Mouse (Mus musculus): ENCODE data around the gene Cfap221. TPM values are rescaled to one million over a fixed set of nuclear protein-coding genes. Genes with fewer than 3 reads are reported as not detected.
A peak's percentile ranks its signal among the peaks of the same experiment; 100 is the strongest.

Gene Cfap221
- polyA plus RNA-seq, 1 experiment from 2014 or later: 1.5 TPM

- no peak overlapping the region for H3K27ac ChIP-seq (replicated peaks)
- WGBS: 77% methylated on average over 4 of the region's 4 CpGs
- no peaks in the 10 kb centered on the region for H3K9me3 ChIP-seq (replicated peaks)
- H3K4me1 ChIP-seq: no peaks in the 10 kb centered on the region
- H3K4me3 ChIP-seq (replicated peaks): no peak overlapping the region
- H3K4me2 ChIP-seq (replicated peaks): no peak overlapping the region
- H3K9ac ChIP-seq: no peak overlapping the region
- no peak for ATAC-seq (ENCODE audit: insufficient number of reproducible peaks, low FRiP score, low TSS enrichment, low read depth)
- H3K36me3 ChIP-seq: no peaks in the 10 kb centered on the region
- no peaks in the 10 kb centered on the region for H3K27me3 ChIP-seq
Observed at GRCm38 (mm10) chr1:119931421-119932150, 65.4 kb downstream of the Cfap221 start.

DNA sequence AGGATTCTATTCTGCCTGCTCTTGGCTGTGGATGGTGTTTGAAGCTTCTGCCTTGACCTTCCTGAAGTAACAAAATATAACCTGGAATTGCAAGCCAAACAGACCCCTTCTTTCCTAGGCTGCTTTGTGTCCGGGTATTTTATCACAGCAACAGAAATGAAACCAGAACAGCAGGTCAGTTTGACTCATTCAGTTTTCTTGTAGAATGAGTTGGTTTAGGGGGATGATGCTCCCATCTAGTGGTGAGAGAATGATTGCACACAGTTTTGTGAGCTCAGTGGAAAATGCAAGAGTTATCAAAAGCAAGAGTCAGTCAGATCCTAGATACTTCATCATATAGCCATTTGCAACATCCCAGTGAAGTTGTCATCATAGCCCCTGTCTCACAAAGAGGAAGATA is 67.3 kb downstream of the Cfap221 start:
- H3K27ac ChIP-seq (replicated peaks): no peak overlapping the region
- H3K4me2 ChIP-seq (replicated peaks): no peak overlapping the region
- ATAC-seq (ENCODE audit: insufficient number of reproducible peaks, low FRiP score, low TSS enrichment, low read depth): no peak
- no peaks in the 10 kb centered on the region for H3K4me1 ChIP-seq
- no peaks in the 10 kb centered on the region for H3K27me3 ChIP-seq
- WGBS: 37% methylated on average over 1 of the region's 1 CpGs
- H3K36me3 ChIP-seq: no peaks in the 10 kb centered on the region
- H3K9me3 ChIP-seq (replicated peaks): no peaks in the 10 kb centered on the region
- no peak overlapping the region for H3K9ac ChIP-seq
- H3K4me3 ChIP-seq (replicated peaks): no peak overlapping the region

DNA sequence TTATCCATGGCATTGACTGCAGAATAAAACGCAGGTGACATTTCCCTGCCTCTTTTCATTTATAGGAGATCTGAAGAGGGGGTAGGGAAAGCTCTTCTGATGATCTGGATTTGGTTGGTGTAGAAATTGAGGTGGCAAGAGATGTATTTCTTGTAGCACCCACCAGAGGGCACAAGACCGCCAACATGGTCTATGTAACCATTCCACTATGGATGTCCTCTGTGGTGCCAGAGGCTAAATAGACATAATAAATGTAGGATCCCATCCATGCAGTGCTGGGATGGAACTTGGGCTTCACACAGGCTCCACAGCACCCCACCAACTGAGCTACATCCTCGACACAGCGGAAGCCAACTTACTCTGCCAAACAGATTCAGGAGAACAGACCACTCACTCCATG is 77.7 kb downstream of the Cfap221 start:
- Histone ChIP-seq H3K36me3 (no peaks in the 10 kb centered on the region), H3K27me3 (no peaks in the 10 kb centered on the region), H3K27ac (replicated peaks) (no peak overlapping the region), H3K4me2 (replicated peaks) (no peak overlapping the region), H3K9me3 (replicated peaks) (no peaks in the 10 kb centered on the region), H3K9ac (no peak overlapping the region), H3K4me3 (replicated peaks) (no peak overlapping the region), H3K4me1 (no peaks in the 10 kb centered on the region)
- no peak for ATAC-seq (ENCODE audit: insufficient number of reproducible peaks, low FRiP score, low TSS enrichment, low read depth)
- 56% methylated on average over 4 of the region's 4 CpGs for WGBS

DNA sequence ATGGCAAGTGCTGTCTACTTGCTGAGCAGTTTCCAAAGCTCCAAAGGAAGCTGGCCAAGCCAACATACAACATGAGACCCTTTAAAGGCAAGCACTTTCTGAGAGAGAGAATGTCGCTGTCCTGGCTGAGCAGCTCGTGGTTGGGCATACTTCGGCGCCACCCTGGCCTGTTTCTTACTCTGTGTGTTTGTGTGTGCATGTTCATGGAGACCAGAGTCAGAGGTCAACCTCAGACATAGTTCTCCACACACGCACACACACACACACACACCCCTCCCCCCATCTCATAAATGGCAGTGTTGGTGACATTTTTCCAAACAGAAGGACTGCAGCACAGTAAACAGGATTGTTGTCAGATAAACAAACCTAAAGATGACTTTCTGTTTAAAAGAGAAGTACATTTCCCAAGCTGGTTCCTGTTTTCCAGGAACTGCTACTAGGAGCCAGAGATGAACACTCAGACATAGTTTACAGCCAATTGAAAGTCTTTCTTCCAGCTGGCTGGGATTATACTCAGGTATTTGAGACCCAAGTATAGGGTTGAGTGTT is 80.1 kb downstream of the Cfap221 start:
- Histone ChIP-seq H3K4me3 (replicated peaks) (no peak overlapping the region), H3K27ac (replicated peaks) (no peak overlapping the region), H3K36me3 (no peaks in the 10 kb centered on the region), H3K9me3 (replicated peaks) (no peaks in the 10 kb centered on the region), H3K9ac (no peak overlapping the region), H3K27me3 (no peaks in the 10 kb centered on the region), H3K4me2 (replicated peaks) (no peak overlapping the region), H3K4me1 (no peaks in the 10 kb centered on the region)
- no peak for ATAC-seq (ENCODE audit: insufficient number of reproducible peaks, low FRiP score, low TSS enrichment, low read depth)
- 82% methylated on average over 5 of the region's 5 CpGs for WGBS

DNA sequence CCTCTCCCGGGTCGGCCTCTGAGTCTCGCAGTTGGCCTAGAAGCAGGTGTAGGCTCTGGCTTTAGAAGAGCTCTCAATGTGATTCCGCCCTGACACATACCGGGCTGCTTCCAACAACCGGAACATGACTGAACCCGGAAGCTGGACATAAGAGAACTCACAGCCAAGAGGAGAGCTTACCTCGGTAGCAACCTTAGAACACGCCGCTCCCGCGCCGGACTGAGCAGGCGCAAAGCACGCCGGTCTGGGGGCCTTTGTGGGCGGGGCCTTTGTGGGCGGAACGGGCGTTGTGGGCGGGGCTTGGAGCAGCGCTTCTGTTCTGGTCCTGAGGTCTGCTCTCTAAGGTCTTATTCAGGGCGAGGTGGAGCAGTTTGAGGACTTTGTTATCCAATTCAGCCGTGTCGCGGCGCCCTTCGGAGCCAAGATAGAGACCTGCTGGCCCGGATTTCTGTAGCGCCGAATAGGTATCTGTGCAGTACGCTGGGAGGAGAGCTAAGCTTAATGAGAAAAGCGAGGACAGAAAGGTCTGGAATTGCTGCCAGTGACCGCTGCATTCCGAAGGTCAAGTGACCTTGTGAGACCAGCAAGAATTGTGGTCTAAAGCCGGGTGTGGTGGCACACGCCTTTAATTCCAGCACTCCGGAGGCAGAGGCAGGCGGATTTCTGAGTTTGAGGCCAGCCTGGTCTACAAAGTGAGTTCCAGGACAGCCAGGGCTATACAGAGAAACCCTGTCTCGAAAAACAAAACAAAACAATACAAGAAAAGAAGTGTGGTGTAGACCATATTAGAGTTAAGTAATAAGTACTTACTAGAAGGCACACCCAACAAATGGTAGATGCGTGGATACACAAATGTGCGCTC is 83.8 kb downstream of the Cfap221 start, which contains the start of gene Tmem177:
Tmem177 (minus strand) TSS at position 256 of the 862 bp plus-strand sequence.
- Histone ChIP-seq H3K4me2 (replicated peaks) (peak within 1 kb of the TSS; percentile 65), H3K4me1 (no peaks in the 10 kb centered on the region), H3K27me3 (no peaks in the 10 kb centered on the region), H3K27ac (replicated peaks) (peak within 1 kb of the TSS; percentile 23; the same call in 1 of the 2 replicates), H3K9ac (peak within 1 kb of the TSS; percentile 50), H3K36me3 (peaks cover 16% of the 10 kb centered on the region; the same call in 1 of the 2 replicates), H3K4me3 (replicated peaks) (peak within 1 kb of the TSS; percentile 59), H3K9me3 (replicated peaks) (no peaks in the 10 kb centered on the region)
- 11% methylated on average over 42 of the region's 42 CpGs for WGBS
- ATAC-seq (ENCODE audit: insufficient number of reproducible peaks, low FRiP score, low TSS enrichment, low read depth): peak; percentile 88

DNA sequence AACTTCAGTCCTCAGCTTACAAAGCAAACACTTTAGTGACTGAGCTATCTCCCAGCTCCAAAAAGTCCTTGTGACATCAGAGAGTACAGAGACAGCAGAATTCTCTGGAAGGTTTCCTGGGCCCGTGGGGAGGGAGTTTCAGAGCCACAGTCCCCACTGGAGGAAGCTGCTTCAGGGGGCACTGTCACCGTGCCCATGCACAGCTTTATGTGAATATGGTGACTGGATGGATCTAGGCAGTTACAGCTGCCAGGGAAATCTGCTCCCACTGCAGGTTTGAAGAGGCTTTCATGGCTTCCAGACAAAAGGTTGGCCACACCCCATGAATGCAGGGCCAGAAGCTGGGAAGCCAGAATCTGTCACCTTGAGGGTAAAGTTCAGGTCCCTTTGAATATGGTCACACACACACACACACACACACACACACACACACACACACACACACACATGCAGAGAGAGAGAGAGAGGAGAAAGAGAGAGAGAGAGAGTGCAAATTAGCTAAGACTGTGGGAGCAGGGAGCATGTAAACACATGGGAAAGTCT is 89.8 kb downstream of the Cfap221 start:
- Histone ChIP-seq H3K27me3 (no peaks in the 10 kb centered on the region), H3K27ac (replicated peaks) (no peak overlapping the region), H3K4me1 (peaks cover 11% of the 10 kb centered on the region), H3K36me3 (peaks cover 16% of the 10 kb centered on the region; the same call in 1 of the 2 replicates), H3K4me2 (replicated peaks) (no peak overlapping the region), H3K9ac (no peak overlapping the region), H3K9me3 (replicated peaks) (no peaks in the 10 kb centered on the region), H3K4me3 (replicated peaks) (no peak overlapping the region)
- no peak for ATAC-seq (ENCODE audit: insufficient number of reproducible peaks, low FRiP score, low TSS enrichment, low read depth)
- 69% methylated on average over 2 of the region's 2 CpGs for WGBS

DNA sequence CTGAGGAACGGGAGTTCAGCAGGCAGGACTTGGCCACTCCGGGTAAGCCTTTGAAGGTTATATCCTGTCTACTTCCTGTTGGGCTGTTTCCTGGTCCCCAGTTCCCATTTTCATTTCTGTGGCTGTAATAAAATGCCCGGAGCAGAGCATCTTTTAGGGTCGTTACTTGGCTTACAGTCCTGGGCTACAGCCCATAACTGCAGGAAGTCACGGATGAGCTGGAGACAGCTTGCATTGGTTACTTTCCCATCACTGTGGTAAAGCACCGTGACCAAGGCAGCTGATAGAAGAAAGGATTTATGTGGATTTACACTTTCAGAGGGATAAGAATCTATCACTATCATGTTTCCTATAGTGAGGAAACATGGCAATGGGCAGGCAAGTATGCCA is 93.8 kb downstream of the Cfap221 start:
- peak overlapping the region; percentile 17; the same call in 1 of the 2 replicates for H3K27ac ChIP-seq (replicated peaks)
- WGBS: 22% methylated on average over 6 of the region's 6 CpGs
- H3K36me3 ChIP-seq: no peaks in the 10 kb centered on the region
- H3K4me3 ChIP-seq (replicated peaks): no peak overlapping the region
- H3K27me3 ChIP-seq: no peaks in the 10 kb centered on the region
- H3K4me2 ChIP-seq (replicated peaks): no peak overlapping the region; the same call in 1 of the 2 replicates
- no peaks in the 10 kb centered on the region for H3K9me3 ChIP-seq (replicated peaks)
- H3K9ac ChIP-seq: no peak overlapping the region
- peaks cover 17% of the 10 kb centered on the region for H3K4me1 ChIP-seq
- ATAC-seq (ENCODE audit: insufficient number of reproducible peaks, low FRiP score, low TSS enrichment, low read depth): 0 out of 2 replicates have a peak, but pooled peaks have one; percentile 21

- H3K4me2 ChIP-seq (replicated peaks): no peak overlapping the region; the same call in 1 of the 2 replicates
- peaks cover 17% of the 10 kb centered on the region for H3K4me1 ChIP-seq
- no peaks in the 10 kb centered on the region for H3K9me3 ChIP-seq (replicated peaks)
- no peaks in the 10 kb centered on the region for H3K27me3 ChIP-seq
- H3K27ac ChIP-seq (replicated peaks): peak overlapping the region; percentile 17; the same call in 1 of the 2 replicates
- WGBS: 10% methylated on average over 8 of the region's 8 CpGs
- H3K9ac ChIP-seq: no peak overlapping the region
- H3K4me3 ChIP-seq (replicated peaks): no peak overlapping the region
- ATAC-seq (ENCODE audit: insufficient number of reproducible peaks, low FRiP score, low TSS enrichment, low read depth): peak; percentile 56; the same call in 1 of the 2 replicates
- no peaks in the 10 kb centered on the region for H3K36me3 ChIP-seq
Observed at GRCm38 (mm10) chr1:119902551-119903230, 94.3 kb downstream of the Cfap221 start.

GRCm38 (mm10) chr1:119899195-119900123 is 97.6 kb downstream of the Cfap221 start:
- Histone ChIP-seq H3K36me3 (no peaks in the 10 kb centered on the region), H3K4me2 (replicated peaks) (no peak overlapping the region), H3K9me3 (replicated peaks) (no peaks in the 10 kb centered on the region), H3K4me3 (replicated peaks) (no peak overlapping the region), H3K9ac (no peak overlapping the region), H3K4me1 (peaks cover 24% of the 10 kb centered on the region), H3K27me3 (no peaks in the 10 kb centered on the region), H3K27ac (replicated peaks) (no peak overlapping the region)
- 0 out of 2 replicates have a peak, but pooled peaks have one; percentile 31 for ATAC-seq (ENCODE audit: insufficient number of reproducible peaks, low FRiP score, low TSS enrichment, low read depth)
- 69% methylated on average over 11 of the region's 11 CpGs for WGBS

- no peak overlapping the region for H3K27ac ChIP-seq (replicated peaks)
- no peak for ATAC-seq (ENCODE audit: insufficient number of reproducible peaks, low FRiP score, low TSS enrichment, low read depth)
- H3K9ac ChIP-seq: no peak overlapping the region
- H3K9me3 ChIP-seq (replicated peaks): no peaks in the 10 kb centered on the region
- H3K4me2 ChIP-seq (replicated peaks): no peak overlapping the region
- WGBS: 29% methylated on average over 6 of the region's 6 CpGs
- peaks cover 10% of the 10 kb centered on the region; the same call in 1 of the 2 replicates for H3K4me1 ChIP-seq
- no peaks in the 10 kb centered on the region for H3K27me3 ChIP-seq
- no peak overlapping the region for H3K4me3 ChIP-seq (replicated peaks)
- H3K36me3 ChIP-seq: no peaks in the 10 kb centered on the region
Observed at GRCm38 (mm10) chr1:119894936-119895335, 102.1 kb downstream of the Cfap221 start.
